Mouse (Mus musculus) ES-Bruce4 (cell line): Measurements from ENCODE around the gene Naa35.

Source experiments
- CTCF ChIP-seq: IDR thresholded peaks from one replicate; pipeline ENCODE4 v1.8.1; 2011; ENCODE audit warnings: low read depth, low read length
- EP300 ChIP-seq: IDR thresholded peaks from 2 replicates; pipeline ENCODE4 v1.6.1; 2011; ENCODE audit warnings: low read depth, low read length; ENCODE audit not compliant: insufficient read depth
- POLR2A ChIP-seq: IDR thresholded peaks from one replicate; pipeline ENCODE4 v1.8.1; 2011; ENCODE audit warnings: low read length; ENCODE audit not compliant: insufficient read depth

GRCm38 (mm10) chr13:59675151-59676011, 90.3 kb downstream of the Naa35 start, which contains the start of gene Golm1:
- TF ChIP-seq CTCF (no peak), POLR2A (peak; percentile 22), EP300 (no peak)
